Mouse (Mus musculus): ENCODE data around the gene Plod1.

GRCm38 (mm10) chr4:147978391-147978790 lies 41.8 kb upstream of the Plod1 start:
- TF ChIP-seq POLR2A (IDR thresholded peaks at IDR 0.05; ENCODE audit: borderline replicate concordance, extremely low read depth, low read depth, low read length) = no peak
- TF ChIP-seq CTCF (IDR thresholded peaks at IDR 0.05; ENCODE audit: insufficient read depth, low read length) = no peak
